Mouse (Mus musculus) embryonic facial prominence, embryonic 12.5 days (tissue): ENCODE data around the gene Tmem232. TPM values are rescaled to one million over a fixed set of nuclear protein-coding genes. Genes with fewer than 3 reads are reported as not detected.
"Not testable (repeated sequence)": the region's sequence is repeated elsewhere in the genome, so short reads cannot be mapped to it uniquely, and the experiment has no call there.

Source experiments
- ATAC-seq: fragments of 200-750 bp; cut with Nextera tagmentation; 2 replicates; pipeline ENCODE4 v1.8.0; 2017; ENCODE audit not compliant: insufficient number of reproducible peaks, insufficient read depth, low FRiP score, low TSS enrichment
- H3K27ac ChIP-seq: fragments of 300-500 bp; sonication (generic); 2 replicates; pipeline ENCODE4 v1.5.1; 2016; ENCODE audit warnings: mild to moderate bottlenecking
- H3K27me3 ChIP-seq: fragments of 300-500 bp; sonication (generic); 2 replicates; pipeline ENCODE4 v1.6.1; 2016; ENCODE audit warnings: mild to moderate bottlenecking, moderate library complexity
- H3K36me3 ChIP-seq: fragments of 300-500 bp; sonication (generic); 2 replicates; pipeline ENCODE4 v1.6.1; 2016; ENCODE audit warnings: mild to moderate bottlenecking
- H3K4me1 ChIP-seq: fragments of 300-500 bp; sonication (generic); 2 replicates; pipeline ENCODE4 v1.6.1; 2016
- H3K4me2 ChIP-seq: fragments of 300-500 bp; sonication (generic); replicated peaks from 2 replicates; pipeline ENCODE4 v1.6.1; 2016; ENCODE audit warnings: mild to moderate bottlenecking, moderate library complexity
- H3K4me3 ChIP-seq: fragments of 300-500 bp; sonication (generic); 2 replicates; pipeline ENCODE4 v1.5.1; 2016; ENCODE audit warnings: mild to moderate bottlenecking
- H3K9ac ChIP-seq: fragments of 300-500 bp; sonication (generic); 2 replicates; pipeline ENCODE4 v1.6.1; 2016; ENCODE audit warnings: mild to moderate bottlenecking, moderate library complexity
- H3K9me3 ChIP-seq: fragments of 300-500 bp; sonication (generic); 2 replicates; pipeline ENCODE4 v1.6.1; 2016; ENCODE audit warnings: mild to moderate bottlenecking, moderate library complexity
- WGBS: fragments of 180-500 bp; shearing (Covaris S2); methylation state at CpG from one replicate; pipeline ENCODE4 v1.1.7; 2016; 5-methylcytosine and 5-hydroxymethylcytosine counted together
- polyA plus RNA-seq: library from polyadenylated mRNA; unstranded; fragments of >200 nt; fragmentation: Nextera tagmentation; extraction: Ambion mirVana; gene quantifications from 2 replicates; pipeline ENCODE4 v1.2.1, GENCODE M21; 2016

Gene Tmem232
- polyA plus RNA-seq, 1 experiment from 2014 or later, result 0.24 TPM

DNA sequence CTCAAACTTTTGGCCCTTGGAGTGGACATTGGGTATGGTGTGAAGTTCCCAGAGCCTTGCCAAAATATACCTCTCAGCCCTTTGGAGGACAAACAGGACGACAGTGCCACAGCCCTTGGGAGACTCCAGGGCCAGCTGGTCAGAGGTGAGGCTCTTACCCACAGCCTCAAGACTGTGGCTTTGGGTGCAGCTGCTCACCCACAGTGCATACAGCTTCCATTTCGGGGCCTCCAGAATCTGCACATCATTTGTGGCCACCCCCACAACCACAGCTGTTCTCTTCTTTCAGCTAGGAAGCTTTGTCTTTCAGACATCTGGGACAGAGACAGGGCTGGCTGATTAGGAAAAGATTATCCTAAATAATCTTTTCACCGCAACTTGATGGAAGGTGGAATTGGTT lies 27.1 kb downstream of the Tmem232 start:
- H3K36me3 ChIP-seq, result no peaks in the 10 kb centered on the region
- no peaks in the 10 kb centered on the region for H3K27me3 ChIP-seq
- H3K4me2 ChIP-seq, result no peak overlapping the region
- H3K9ac ChIP-seq, result no peak overlapping the region
- no peak overlapping the region for H3K27ac ChIP-seq
- no peaks in the 10 kb centered on the region for H3K4me1 ChIP-seq
- 76% methylated on average over 3 of the region's 3 CpGs for WGBS
- ATAC-seq, result no peak
- H3K4me3 ChIP-seq, result no peak overlapping the region
- H3K9me3 ChIP-seq, result no peaks in the 10 kb centered on the region

DNA sequence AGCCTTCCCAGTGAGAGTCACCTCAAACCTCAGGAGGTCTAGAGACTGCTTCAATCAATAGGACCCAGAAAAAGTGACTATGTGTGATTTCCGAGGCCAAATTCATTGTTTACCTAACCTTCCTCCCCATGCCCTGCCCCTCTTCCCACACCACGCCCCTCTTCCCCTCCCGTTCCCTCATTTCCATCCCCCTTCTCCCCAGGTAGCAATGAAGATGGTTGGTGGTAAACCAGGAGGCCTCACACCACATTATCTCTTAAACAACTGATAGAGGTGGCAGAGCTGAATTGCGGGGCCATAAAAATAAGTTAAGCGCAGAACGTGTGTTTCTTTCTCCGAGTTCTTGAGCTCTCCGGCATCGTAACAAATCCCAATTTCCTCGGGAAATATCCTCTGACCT lies 55.9 kb downstream of the Tmem232 start:
- H3K9ac ChIP-seq, result no peak overlapping the region
- H3K4me2 ChIP-seq, result no peak overlapping the region
- no peaks in the 10 kb centered on the region for H3K27me3 ChIP-seq
- 53% methylated on average over 10 of the region's 10 CpGs for WGBS
- ATAC-seq, result no peak
- no peak overlapping the region for H3K4me3 ChIP-seq
- no peaks in the 10 kb centered on the region for H3K4me1 ChIP-seq
- H3K36me3 ChIP-seq, result no peaks in the 10 kb centered on the region
- H3K9me3 ChIP-seq, result no peaks in the 10 kb centered on the region
- H3K27ac ChIP-seq, result no peak overlapping the region

DNA sequence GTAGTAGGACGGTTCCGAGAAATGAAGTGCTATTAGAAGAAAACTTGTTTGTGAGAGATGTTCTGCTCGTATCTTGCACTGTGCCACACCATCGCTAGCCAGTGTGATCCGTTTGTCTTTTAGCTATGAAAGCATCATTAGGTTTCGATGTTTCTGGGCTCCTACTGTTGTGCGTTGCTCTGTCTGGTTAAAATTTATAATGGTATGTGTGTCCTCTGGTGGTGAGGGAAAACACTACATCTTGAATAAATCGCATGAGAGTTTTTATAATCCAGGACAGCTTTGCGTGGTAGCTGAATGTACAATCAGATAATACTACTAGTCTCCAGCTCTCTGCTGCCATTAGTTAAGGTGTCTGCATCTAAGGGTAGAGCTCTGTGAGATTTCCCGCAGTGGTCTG lies 63.8 kb downstream of the Tmem232 start:
- Histone ChIP-seq H3K4me2 (no peak overlapping the region), H3K9ac (no peak overlapping the region), H3K4me3 (no peak overlapping the region), H3K36me3 (no peaks in the 10 kb centered on the region), H3K27me3 (no peaks in the 10 kb centered on the region), H3K27ac (no peak overlapping the region), H3K9me3 (no peaks in the 10 kb centered on the region), H3K4me1 (no peaks in the 10 kb centered on the region)
- no peak for ATAC-seq
- WGBS, result 92% methylated on average over 10 of the region's 10 CpGs

DNA sequence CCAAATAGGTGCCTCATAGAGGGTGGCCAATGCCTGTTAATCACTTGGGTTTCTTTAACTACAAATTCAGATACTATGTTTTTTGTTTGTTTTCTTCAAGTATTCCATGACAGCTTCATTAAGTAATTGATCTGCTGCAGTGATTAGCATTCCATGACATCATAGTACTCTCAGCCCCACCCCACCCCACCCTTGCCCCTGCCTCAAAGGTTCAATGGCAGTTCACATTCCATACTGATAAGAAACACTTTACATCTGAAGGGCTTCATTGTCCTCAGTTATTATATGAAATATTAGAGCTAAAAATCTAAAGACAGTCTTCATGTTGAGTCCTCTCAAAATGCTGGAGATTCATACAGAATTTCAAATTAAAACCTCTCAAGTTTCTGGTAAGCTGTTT lies 89.8 kb downstream of the Tmem232 start:
- Histone ChIP-seq H3K27me3 (no peaks in the 10 kb centered on the region), H3K4me1 (no peaks in the 10 kb centered on the region), H3K27ac (no peak overlapping the region), H3K9ac (no peak overlapping the region), H3K9me3 (no peaks in the 10 kb centered on the region), H3K36me3 (no peaks in the 10 kb centered on the region), H3K4me3 (no peak overlapping the region), H3K4me2 (no peak overlapping the region)
- ATAC-seq, result no peak

DNA sequence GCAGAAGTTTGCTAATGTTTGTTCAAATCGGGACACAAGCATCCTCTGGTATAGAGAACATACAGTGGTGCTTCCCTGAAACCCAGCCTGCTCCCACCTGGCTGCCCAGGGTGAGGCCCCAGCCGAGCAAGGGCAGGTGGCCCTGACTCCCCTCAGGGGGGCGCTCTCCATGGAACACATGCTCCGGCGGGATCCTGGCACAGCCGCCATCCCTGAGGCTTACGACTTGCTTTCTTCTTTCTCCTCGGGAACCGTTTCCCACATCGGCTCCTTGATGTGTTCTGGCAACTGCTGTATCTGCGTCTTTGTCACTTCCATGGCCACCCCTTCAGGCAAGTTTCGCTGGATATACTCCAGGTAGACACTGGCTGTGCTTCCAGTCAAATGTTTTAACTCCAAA lies 102.7 kb downstream of the Tmem232 start:
- H3K4me2 ChIP-seq, result not testable (repeated sequence)

DNA sequence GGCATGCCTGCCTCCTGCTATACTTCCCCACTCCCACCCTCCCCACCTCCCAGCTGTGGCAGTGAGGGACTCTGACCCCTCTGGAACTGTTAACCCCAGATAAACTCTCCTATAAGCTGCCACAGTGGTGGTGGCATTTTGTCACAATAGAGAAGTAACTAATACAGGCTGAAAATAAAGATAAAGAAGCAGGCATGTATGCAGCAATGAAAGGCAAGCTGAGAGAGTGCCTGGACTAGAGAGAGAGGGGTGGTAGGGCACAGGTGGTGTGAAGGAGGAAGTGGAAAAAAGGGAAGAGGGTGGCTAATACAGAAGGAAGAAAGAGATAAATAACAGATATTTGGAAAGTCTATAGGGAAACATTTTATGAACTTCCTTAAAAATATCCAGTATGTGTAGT lies 121.5 kb downstream of the Tmem232 start:
- H3K9me3 ChIP-seq, result no peaks in the 10 kb centered on the region
- H3K27me3 ChIP-seq, result no peaks in the 10 kb centered on the region
- no peak overlapping the region for H3K4me3 ChIP-seq
- no peaks in the 10 kb centered on the region for H3K36me3 ChIP-seq
- ATAC-seq, result no peak
- H3K27ac ChIP-seq, result no peak overlapping the region
- H3K4me1 ChIP-seq, result peaks cover 4% of the 10 kb centered on the region; the same call in 1 of the 2 replicates
- H3K4me2 ChIP-seq, result no peak overlapping the region
- H3K9ac ChIP-seq, result no peak overlapping the region

More for the DNA sequence above, 102.7 kb downstream of the Tmem232 start:
- not testable (repeated sequence) for H3K27ac ChIP-seq, ATAC-seq, H3K4me3 ChIP-seq, H3K9me3 ChIP-seq, H3K27me3 ChIP-seq, H3K9ac ChIP-seq, H3K4me1 ChIP-seq, H3K36me3 ChIP-seq
- WGBS, result 88% methylated on average over 12 of the region's 12 CpGs

DNA sequence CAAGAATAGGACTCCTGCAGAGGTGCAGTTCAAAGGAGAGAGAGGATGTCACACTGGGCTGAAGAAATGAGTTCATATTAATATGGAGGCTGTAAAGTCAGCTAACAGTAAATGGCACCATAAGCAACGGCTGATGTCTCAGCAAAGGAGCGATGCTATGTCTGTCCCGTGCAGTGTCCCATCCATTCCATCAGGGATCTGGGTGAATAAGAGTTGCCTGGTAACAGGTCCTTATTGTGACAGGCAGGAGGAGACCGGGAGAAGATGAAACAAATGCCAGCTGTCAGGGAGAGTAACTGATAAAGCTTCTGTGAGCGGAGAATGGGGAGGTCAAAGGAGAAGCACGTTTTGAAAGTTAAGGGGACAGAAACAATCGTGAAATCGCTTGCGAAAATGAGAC lies 135.3 kb downstream of the Tmem232 start:
- Histone ChIP-seq H3K27ac (no peak overlapping the region), H3K4me1 (no peaks in the 10 kb centered on the region), H3K9ac (no peak overlapping the region), H3K36me3 (no peaks in the 10 kb centered on the region), H3K27me3 (no peaks in the 10 kb centered on the region), H3K9me3 (no peaks in the 10 kb centered on the region), H3K4me2 (no peak overlapping the region), H3K4me3 (no peak overlapping the region)
- 59% methylated on average over 9 of the region's 9 CpGs for WGBS
- no peak for ATAC-seq

DNA sequence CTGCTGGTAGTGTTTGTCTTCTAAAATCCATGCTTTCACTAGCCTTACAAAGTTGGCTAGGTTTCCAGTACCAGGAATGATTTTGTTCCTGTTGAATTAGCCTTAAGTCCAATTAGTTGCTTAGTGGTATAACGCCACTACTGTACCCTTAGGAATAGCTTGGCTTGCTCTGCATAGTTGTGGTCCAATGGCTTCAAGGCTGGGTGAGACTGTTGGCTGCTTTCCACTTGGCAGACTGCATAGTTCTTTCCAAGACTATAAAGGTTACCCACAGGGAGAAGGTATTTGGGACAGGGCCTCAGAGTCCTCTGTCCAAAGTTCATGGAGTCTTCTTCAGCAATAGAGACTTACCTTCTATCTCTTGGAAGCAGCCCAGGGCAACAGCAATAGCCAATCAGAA lies 139.7 kb downstream of the Tmem232 start:
- ATAC-seq, result no peak
- Histone ChIP-seq H3K27me3 (no peaks in the 10 kb centered on the region), H3K9ac (no peak overlapping the region), H3K9me3 (no peaks in the 10 kb centered on the region), H3K4me1 (no peaks in the 10 kb centered on the region), H3K27ac (no peak overlapping the region), H3K4me3 (no peak overlapping the region), H3K4me2 (no peak overlapping the region), H3K36me3 (no peaks in the 10 kb centered on the region)
- WGBS, result 75% methylated on average over 1 of the region's 1 CpGs

DNA sequence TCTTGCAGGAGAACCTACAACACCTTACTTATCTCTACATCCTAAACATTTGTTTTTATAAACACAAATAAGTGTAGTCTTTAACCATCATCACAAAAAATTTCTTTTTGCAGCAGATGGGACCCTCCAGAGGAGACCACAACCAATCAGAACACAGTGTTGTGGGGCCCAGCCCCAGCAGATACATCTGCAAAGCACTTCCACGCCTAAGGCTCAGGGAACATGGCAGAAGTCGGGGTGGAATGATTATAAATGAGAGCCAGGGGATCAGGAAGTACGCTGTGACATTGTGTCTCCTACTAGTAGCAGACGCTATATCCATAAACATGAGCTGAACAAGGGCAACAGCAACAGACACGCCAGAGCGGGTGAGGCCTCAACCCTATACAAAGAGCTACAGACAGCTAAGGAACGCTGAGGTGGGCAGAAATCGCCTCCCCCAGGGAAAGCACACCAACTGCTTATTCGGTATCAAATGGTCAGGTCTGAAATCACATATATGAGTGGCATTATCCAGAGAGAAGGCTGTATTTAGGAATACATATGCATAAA lies 156.1 kb downstream of the Tmem232 start:
- Histone ChIP-seq H3K4me2 (no peak overlapping the region), H3K4me3 (no peak overlapping the region), H3K4me1 (no peaks in the 10 kb centered on the region), H3K27me3 (no peaks in the 10 kb centered on the region), H3K27ac (no peak overlapping the region), H3K9ac (no peak overlapping the region), H3K9me3 (no peaks in the 10 kb centered on the region), H3K36me3 (no peaks in the 10 kb centered on the region)
- ATAC-seq, result no peak
- 81% methylated on average over 9 of the region's 9 CpGs for WGBS

DNA sequence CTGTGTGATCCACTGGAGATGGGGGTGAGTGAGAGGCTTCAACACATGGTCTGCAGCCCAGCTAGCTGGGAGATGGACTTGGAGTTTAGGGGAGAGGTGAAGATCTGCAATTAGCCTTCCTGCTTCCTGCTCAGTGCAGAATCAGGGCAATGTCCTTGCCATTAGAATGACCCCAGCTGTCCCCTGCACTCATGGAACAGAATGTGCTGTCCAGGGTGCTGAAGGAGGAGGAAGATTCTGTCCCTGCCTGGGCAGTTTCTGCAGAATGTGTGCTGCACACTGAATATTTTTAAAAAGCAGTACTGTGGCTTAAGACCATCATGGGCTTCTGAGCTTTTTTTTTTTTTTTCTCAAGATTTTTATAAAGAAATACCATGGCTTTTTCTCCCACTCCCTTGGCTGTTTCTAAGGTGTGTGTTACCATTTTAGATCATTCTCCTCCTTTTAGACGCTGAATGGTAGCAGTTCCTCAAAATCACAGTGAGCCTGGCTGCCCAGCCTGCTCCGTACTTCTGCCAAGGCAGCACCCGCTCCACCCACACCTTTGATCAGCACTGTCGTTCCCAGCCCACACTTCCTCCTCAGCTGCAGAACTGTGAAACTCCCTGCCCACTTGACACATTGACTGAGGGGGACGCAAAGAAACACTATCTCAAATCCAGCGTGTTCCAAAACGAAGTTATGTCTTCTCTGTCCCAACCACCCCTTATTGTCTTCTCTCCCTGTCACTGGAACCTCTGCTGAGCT lies 170.4 kb downstream of the Tmem232 start:
- WGBS, result 51% methylated on average over 7 of the region's 7 CpGs
- Histone ChIP-seq H3K9me3 (no peaks in the 10 kb centered on the region), H3K9ac (no peak overlapping the region), H3K27me3 (no peaks in the 10 kb centered on the region), H3K4me2 (no peak overlapping the region), H3K36me3 (no peaks in the 10 kb centered on the region), H3K27ac (no peak overlapping the region), H3K4me3 (no peak overlapping the region), H3K4me1 (no peaks in the 10 kb centered on the region)
- ATAC-seq, result no peak

DNA sequence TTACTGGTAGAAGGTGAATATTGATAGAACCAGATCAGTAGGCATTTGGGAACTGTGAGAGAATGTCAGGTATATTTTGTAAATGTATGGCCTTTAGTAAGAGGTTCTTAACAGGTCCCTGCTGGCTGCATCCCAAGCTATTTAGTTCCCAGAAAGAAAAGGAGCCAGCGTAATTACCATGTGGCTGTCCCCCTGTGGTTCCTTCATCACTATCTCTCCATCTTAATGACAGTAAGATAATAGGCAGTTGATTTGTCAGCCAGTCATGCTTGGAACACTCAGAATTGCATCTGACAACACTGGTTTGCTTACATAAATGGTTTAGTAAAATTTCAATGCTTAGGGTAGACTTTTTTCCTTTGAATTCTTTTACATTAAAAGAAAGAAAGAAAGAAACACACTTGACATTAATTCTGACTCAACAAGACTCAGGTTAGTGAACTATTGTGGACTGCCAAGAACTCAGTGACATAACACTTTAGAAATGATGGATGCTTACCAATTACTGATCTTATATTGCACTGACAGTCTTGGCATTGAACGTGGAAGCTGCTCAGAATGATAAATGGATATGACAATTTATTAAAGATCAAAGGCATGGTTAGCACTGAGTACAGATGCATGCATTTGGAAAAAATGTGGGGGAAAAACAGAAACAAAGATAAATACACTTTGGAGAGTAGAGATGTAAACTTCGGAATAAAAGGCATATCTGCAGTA lies 174.9 kb downstream of the Tmem232 start:
- 58% methylated on average over 3 of the region's 3 CpGs for WGBS
- no peak overlapping the region for H3K4me3 ChIP-seq
- H3K27me3 ChIP-seq, result no peaks in the 10 kb centered on the region
- no peak overlapping the region for H3K4me2 ChIP-seq
- no peaks in the 10 kb centered on the region for H3K4me1 ChIP-seq
- no peak for ATAC-seq
- H3K36me3 ChIP-seq, result no peaks in the 10 kb centered on the region
- no peak overlapping the region for H3K27ac ChIP-seq
- no peak overlapping the region for H3K9ac ChIP-seq
- H3K9me3 ChIP-seq, result no peaks in the 10 kb centered on the region

DNA sequence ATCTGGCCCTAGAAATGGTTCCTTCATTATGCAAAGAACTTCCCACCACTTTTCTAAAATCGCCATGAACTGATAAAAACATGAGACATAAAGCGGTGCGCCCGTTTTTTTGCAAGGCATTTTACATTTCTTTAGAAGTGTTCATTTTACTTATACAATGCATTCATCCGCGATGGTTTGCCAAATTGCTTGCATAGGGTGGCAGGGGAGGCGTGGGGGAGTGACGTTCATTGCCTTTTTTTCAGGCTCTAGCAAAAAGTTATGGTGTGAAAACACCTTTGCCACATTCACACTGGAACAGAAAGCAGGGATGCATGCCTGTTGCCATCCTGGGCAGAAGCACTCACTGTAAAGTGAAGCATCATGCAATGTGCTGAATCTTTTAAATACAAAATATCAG lies 188.7 kb downstream of the Tmem232 start:
- no peaks in the 10 kb centered on the region for H3K36me3 ChIP-seq
- WGBS, result 91% methylated on average over 8 of the region's 8 CpGs
- no peak for ATAC-seq

More for the DNA sequence above, 188.7 kb downstream of the Tmem232 start:
- no peak overlapping the region for H3K9ac ChIP-seq
- H3K27me3 ChIP-seq, result no peaks in the 10 kb centered on the region
- no peak overlapping the region for H3K4me3 ChIP-seq
- no peak overlapping the region for H3K4me2 ChIP-seq
- H3K27ac ChIP-seq, result no peak overlapping the region
- no peaks in the 10 kb centered on the region for H3K4me1 ChIP-seq
- H3K9me3 ChIP-seq, result peaks cover under 1% of the 10 kb centered on the region; the same call in 1 of the 2 replicates
